Mouse (Mus musculus): ENCODE measurements at regions not wholly inside any gene's neighbourhood (a gene's known extent, or its start where the extent isn't known, plus 50 kb on each side); places are given as distances from the start of the nearest gene placed in this dataset.

- H3K27me3 ChIP-seq (ENCODE audit: insufficient read depth, poor library complexity, severe bottlenecking), result no peaks in the 10 kb centered on the region
- no peak overlapping the region for H3K27ac ChIP-seq
- no peak overlapping the region for H3K4me3 ChIP-seq
- no peak for DNase-seq (ENCODE audit: low spot score)
- 75% methylated on average over 4 of the region's 4 CpGs for WGBS
- no peaks in the 10 kb centered on the region for H3K36me3 ChIP-seq
- no peaks in the 10 kb centered on the region for H3K9me3 ChIP-seq
- no peaks in the 10 kb centered on the region for H3K4me1 ChIP-seq (replicated peaks)
Observed at GRCm38 (mm10) chr6:147349566-147350237, 85.7 kb upstream of the Pthlh start.

- Histone ChIP-seq H3K27ac (no peak overlapping the region), H3K4me1 (replicated peaks) (no peaks in the 10 kb centered on the region), H3K36me3 (no peaks in the 10 kb centered on the region), H3K27me3 (ENCODE audit: insufficient read depth, poor library complexity, severe bottlenecking) (no peaks in the 10 kb centered on the region), H3K9me3 (no peaks in the 10 kb centered on the region), H3K4me3 (no peak overlapping the region)
- WGBS, result 73% methylated on average over 3 of the region's 3 CpGs
- DNase-seq (ENCODE audit: low spot score), result no peak
Observed at GRCm38 (mm10) chr6:147348621-147349020, 84.6 kb upstream of the Pthlh start.

- H3K27ac ChIP-seq, result no peak overlapping the region
- 85% methylated on average over 1 of the region's 1 CpGs for WGBS
- H3K4me3 ChIP-seq, result no peak overlapping the region
- H3K4me1 ChIP-seq (replicated peaks), result no peaks in the 10 kb centered on the region
- H3K9me3 ChIP-seq, result no peaks in the 10 kb centered on the region
- DNase-seq (ENCODE audit: low spot score), result no peak
- no peaks in the 10 kb centered on the region for H3K36me3 ChIP-seq
- H3K27me3 ChIP-seq (ENCODE audit: insufficient read depth, poor library complexity, severe bottlenecking), result no peaks in the 10 kb centered on the region
Observed at GRCm38 (mm10) chr6:147341042-147341441, 77.1 kb upstream of the Pthlh start.

GRCm38 (mm10) chr6:147332976-147333375 is 69.0 kb upstream of the Pthlh start:
- no peak for DNase-seq (ENCODE audit: low spot score)
- Histone ChIP-seq H3K4me1 (replicated peaks) (no peaks in the 10 kb centered on the region), H3K27me3 (ENCODE audit: insufficient read depth, poor library complexity, severe bottlenecking) (no peaks in the 10 kb centered on the region), H3K36me3 (no peaks in the 10 kb centered on the region), H3K27ac (no peak overlapping the region), H3K9me3 (no peaks in the 10 kb centered on the region), H3K4me3 (no peak overlapping the region)
- WGBS, result 85% methylated on average over 7 of the region's 7 CpGs

- WGBS, result 85% methylated on average over 5 of the region's 5 CpGs
- H3K27ac ChIP-seq, result no peak overlapping the region
- no peak overlapping the region for H3K4me3 ChIP-seq
- H3K9me3 ChIP-seq, result no peaks in the 10 kb centered on the region
- no peak for DNase-seq (ENCODE audit: low spot score)
- no peaks in the 10 kb centered on the region for H3K4me1 ChIP-seq (replicated peaks)
- H3K36me3 ChIP-seq, result no peaks in the 10 kb centered on the region
- no peaks in the 10 kb centered on the region for H3K27me3 ChIP-seq (ENCODE audit: insufficient read depth, poor library complexity, severe bottlenecking)
Observed at GRCm38 (mm10) chr6:147329201-147329600, 65.2 kb upstream of the Pthlh start.

- H3K4me3 ChIP-seq, result no peak overlapping the region
- no peaks in the 10 kb centered on the region for H3K27me3 ChIP-seq (ENCODE audit: insufficient read depth, poor library complexity, severe bottlenecking)
- H3K9me3 ChIP-seq, result no peaks in the 10 kb centered on the region
- 88% methylated on average over 2 of the region's 2 CpGs for WGBS
- no peak for DNase-seq (ENCODE audit: low spot score)
- no peaks in the 10 kb centered on the region for H3K36me3 ChIP-seq
- no peak overlapping the region for H3K27ac ChIP-seq
- H3K4me1 ChIP-seq (replicated peaks), result no peaks in the 10 kb centered on the region
Observed at GRCm38 (mm10) chr6:147324336-147324735, 60.4 kb upstream of the Pthlh start.

GRCm38 (mm10) chr6:147318106-147318505 is 54.1 kb upstream of the Pthlh start:
- 91% methylated on average over 2 of the region's 2 CpGs for WGBS
- no peaks in the 10 kb centered on the region for H3K9me3 ChIP-seq
- H3K4me1 ChIP-seq (replicated peaks), result no peaks in the 10 kb centered on the region; the same call in 1 of the 2 replicates
- H3K36me3 ChIP-seq, result no peaks in the 10 kb centered on the region
- DNase-seq (ENCODE audit: low spot score), result no peak
- no peaks in the 10 kb centered on the region for H3K27me3 ChIP-seq (ENCODE audit: insufficient read depth, poor library complexity, severe bottlenecking)
- no peak overlapping the region for H3K27ac ChIP-seq
- no peak overlapping the region for H3K4me3 ChIP-seq

- Histone ChIP-seq H3K36me3 (no peaks in the 10 kb centered on the region), H3K4me3 (no peak overlapping the region), H3K27me3 (ENCODE audit: insufficient read depth, poor library complexity, severe bottlenecking) (no peaks in the 10 kb centered on the region), H3K9me3 (no peaks in the 10 kb centered on the region), H3K27ac (no peak overlapping the region), H3K4me1 (replicated peaks) (no peaks in the 10 kb centered on the region; the same call in 1 of the 2 replicates)
- WGBS, result 80% methylated on average over 11 of the region's 11 CpGs
- DNase-seq (ENCODE audit: low spot score), result peak; percentile 5
Observed at GRCm38 (mm10) chr6:147316702-147317468, 52.9 kb upstream of the Pthlh start.

GRCm38 (mm10) chr6:147316140-147316539 is 52.2 kb upstream of the Pthlh start:
- H3K4me3 ChIP-seq, result no peak overlapping the region
- no peaks in the 10 kb centered on the region for H3K27me3 ChIP-seq (ENCODE audit: insufficient read depth, poor library complexity, severe bottlenecking)
- WGBS, result 75% methylated on average over 3 of the region's 3 CpGs
- no peak overlapping the region for H3K27ac ChIP-seq
- H3K36me3 ChIP-seq, result no peaks in the 10 kb centered on the region
- no peak for DNase-seq (ENCODE audit: low spot score)
- H3K4me1 ChIP-seq (replicated peaks), result no peaks in the 10 kb centered on the region; the same call in 1 of the 2 replicates
- H3K9me3 ChIP-seq, result no peaks in the 10 kb centered on the region

- H3K9me3 ChIP-seq, result no peaks in the 10 kb centered on the region
- H3K27me3 ChIP-seq (ENCODE audit: insufficient read depth, poor library complexity, severe bottlenecking), result no peaks in the 10 kb centered on the region
- 91% methylated on average over 5 of the region's 5 CpGs for WGBS
- H3K4me3 ChIP-seq, result no peak overlapping the region
- no peaks in the 10 kb centered on the region; the same call in 1 of the 2 replicates for H3K4me1 ChIP-seq (replicated peaks)
- no peak for DNase-seq (ENCODE audit: low spot score)
- H3K36me3 ChIP-seq, result no peaks in the 10 kb centered on the region
- no peak overlapping the region for H3K27ac ChIP-seq
Observed at GRCm38 (mm10) chr6:147315207-147315606, 51.2 kb upstream of the Pthlh start.
